Mouse (Mus musculus) limb, embryonic 13.5 days (tissue): ENCODE measurements around the gene Itgb2. TPM values are rescaled to one million over a fixed set of nuclear protein-coding genes. Genes with fewer than 3 reads are reported as not detected.

Experiments
- ATAC-seq: fragments of 200-750 bp; cut with Nextera tagmentation; 2 replicates; pipeline ENCODE4 v1.8.0; 2017; ENCODE audit warnings: low read depth, moderate number of reproducible peaks, moderate TSS enrichment; ENCODE audit not compliant: low FRiP score
- H3K27ac ChIP-seq: fragments of 300-500 bp; sonication (generic); 2 replicates; pipeline ENCODE4 v1.5.1; 2015; ENCODE audit warnings: inconsistent platforms, mild to moderate bottlenecking, moderate library complexity
- H3K27me3 ChIP-seq: fragments of 300-500 bp; sonication (generic); 2 replicates; pipeline ENCODE4 v1.6.1; 2015; ENCODE audit warnings: mild to moderate bottlenecking, inconsistent platforms
- H3K36me3 ChIP-seq: fragments of 300-500 bp; sonication (generic); 2 replicates; pipeline ENCODE4 v1.6.1; 2015; ENCODE audit warnings: inconsistent platforms, mild to moderate bottlenecking, moderate library complexity
- H3K4me1 ChIP-seq: fragments of 300-500 bp; sonication (generic); 2 replicates; pipeline ENCODE4 v1.6.1; 2015; ENCODE audit warnings: inconsistent platforms
- H3K4me2 ChIP-seq: fragments of 300-500 bp; sonication (generic); replicated peaks from 2 replicates; pipeline ENCODE4 v1.6.1; 2015; ENCODE audit warnings: inconsistent platforms, mild to moderate bottlenecking, moderate library complexity
- H3K4me3 ChIP-seq: fragments of 300-500 bp; sonication (generic); 2 replicates; pipeline ENCODE4 v1.5.1; 2015; ENCODE audit warnings: moderate library complexity, mild to moderate bottlenecking, inconsistent platforms
- H3K9ac ChIP-seq: fragments of 300-500 bp; sonication (generic); 2 replicates; pipeline ENCODE4 v1.6.1; 2015; ENCODE audit warnings: mild to moderate bottlenecking, inconsistent platforms
- H3K9me3 ChIP-seq: fragments of 300-500 bp; sonication (generic); 2 replicates; pipeline ENCODE4 v1.6.1; 2016; ENCODE audit warnings: inconsistent platforms
- WGBS: fragments of 180-500 bp; shearing (Covaris S2); methylation state at CpG from one replicate; pipeline ENCODE4 v1.1.7; 2015; 5-methylcytosine and 5-hydroxymethylcytosine counted together
- polyA plus RNA-seq: library from polyadenylated mRNA; unstranded; fragments of >200 nt; fragmentation: Nextera tagmentation; extraction: Ambion mirVana; gene quantifications from 2 replicates; pipeline ENCODE4 v1.2.1, GENCODE M21; 2015

Itgb2 gene
- polyA plus RNA-seq, 1 experiment from 2014 or later = 1.2 TPM

DNA sequence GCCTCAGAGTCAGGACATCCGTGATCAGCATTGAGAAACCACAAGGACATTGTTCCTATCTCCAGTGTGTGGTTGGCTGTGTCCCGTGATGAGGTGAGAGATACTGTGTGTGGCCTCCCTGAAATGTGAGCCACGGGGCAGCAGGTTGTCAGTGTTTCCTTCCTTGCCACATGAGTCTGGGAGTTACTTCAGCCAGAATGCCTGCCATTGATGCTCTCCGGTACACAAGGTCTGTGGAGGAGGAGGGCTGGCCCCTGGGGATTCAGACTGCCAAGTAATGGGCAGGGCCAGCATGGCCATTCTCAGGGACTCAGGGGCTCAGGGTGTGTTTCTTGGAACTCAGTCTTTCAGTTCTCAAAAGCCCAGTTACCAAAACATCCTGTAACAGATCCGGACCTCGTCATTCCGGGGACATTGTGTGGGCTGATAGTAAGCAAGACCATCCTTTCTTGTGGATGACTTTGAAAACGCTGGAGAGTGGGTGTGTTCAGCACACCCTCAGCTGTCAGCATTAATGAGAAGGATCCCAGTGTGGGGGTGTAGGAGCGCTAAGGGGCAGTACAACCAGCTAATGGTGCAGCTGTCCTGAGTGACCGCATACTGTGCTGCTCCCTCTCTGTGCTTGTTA is 53.9 kb downstream of the Itgb2 start:
- Histone ChIP-seq H3K4me2 (0 out of 2 replicates have a peak overlapping the region, but pooled peaks have one; percentile 7), H3K27ac (no peak overlapping the region), H3K4me1 (peaks cover 22% of the 10 kb centered on the region), H3K4me3 (no peak overlapping the region), H3K9me3 (no peaks in the 10 kb centered on the region), H3K9ac (no peak overlapping the region), H3K27me3 (no peaks in the 10 kb centered on the region), H3K36me3 (peaks cover 29% of the 10 kb centered on the region)
- 79% methylated on average over 10 of the region's 10 CpGs for WGBS
- ATAC-seq = no peak

DNA sequence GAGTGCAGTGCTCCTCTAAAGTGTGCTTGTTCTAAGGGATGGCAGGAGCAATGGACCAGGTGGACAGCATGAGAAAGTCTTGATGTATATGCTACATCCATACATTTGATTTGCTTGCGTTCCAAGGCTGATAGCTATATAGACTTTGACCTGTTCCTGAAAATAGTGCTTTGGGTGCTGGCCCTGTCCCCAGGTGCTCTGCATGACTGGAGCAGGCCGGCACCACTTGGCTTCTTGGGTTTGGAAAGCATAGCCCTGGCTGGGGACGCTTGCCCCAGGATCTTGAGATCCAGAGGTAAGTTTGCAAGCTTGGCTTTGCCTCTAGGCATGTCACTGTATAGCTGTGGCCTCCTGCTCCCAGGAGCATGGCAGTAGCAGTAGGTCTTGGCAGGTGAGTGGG is 56.6 kb downstream of the Itgb2 start:
- no peak overlapping the region for H3K4me3 ChIP-seq
- H3K36me3 ChIP-seq = peaks cover 54% of the 10 kb centered on the region
- no peak for ATAC-seq
- H3K4me1 ChIP-seq = peaks cover 19% of the 10 kb centered on the region
- 92% methylated on average over 3 of the region's 3 CpGs for WGBS
- H3K9ac ChIP-seq = no peak overlapping the region
- H3K9me3 ChIP-seq = no peaks in the 10 kb centered on the region
- H3K27ac ChIP-seq = no peak overlapping the region
- H3K27me3 ChIP-seq = no peaks in the 10 kb centered on the region
- H3K4me2 ChIP-seq = no peak overlapping the region

GRCm38 (mm10) chr10:77587091-77587775 is 57.2 kb downstream of the Itgb2 start:
- Histone ChIP-seq H3K4me1 (peaks cover 17% of the 10 kb centered on the region), H3K27ac (no peak overlapping the region), H3K27me3 (no peaks in the 10 kb centered on the region), H3K9me3 (no peaks in the 10 kb centered on the region), H3K36me3 (peaks cover 60% of the 10 kb centered on the region), H3K4me2 (no peak overlapping the region), H3K4me3 (no peak overlapping the region), H3K9ac (no peak overlapping the region)
- no peak for ATAC-seq
- 96% methylated on average over 6 of the region's 6 CpGs for WGBS

DNA sequence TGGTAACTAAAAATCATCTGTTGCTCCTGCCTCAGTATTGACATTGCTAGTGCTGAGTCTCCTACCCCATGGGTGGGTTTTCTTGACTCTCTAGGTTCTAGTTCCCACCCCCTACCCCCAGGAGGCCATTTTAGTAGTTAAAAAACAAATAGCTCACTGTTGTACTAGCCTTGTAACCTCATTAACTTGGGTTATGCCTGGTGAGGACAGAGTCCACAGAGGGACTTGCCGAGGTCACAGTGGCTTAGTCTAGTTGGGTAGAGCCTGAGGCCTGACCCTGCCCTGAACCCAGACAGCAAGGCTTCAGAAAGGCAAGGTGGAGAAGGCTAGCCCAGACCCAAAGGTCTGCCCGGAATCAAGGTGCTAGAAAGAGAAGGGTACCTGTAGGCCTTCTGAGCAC is 58.0 kb downstream of the Itgb2 start:
- Histone ChIP-seq H3K9me3 (no peaks in the 10 kb centered on the region), H3K27ac (no peak overlapping the region), H3K4me2 (no peak overlapping the region), H3K4me1 (peaks cover 9% of the 10 kb centered on the region), H3K27me3 (no peaks in the 10 kb centered on the region), H3K4me3 (no peak overlapping the region), H3K9ac (no peak overlapping the region; the same call in 1 of the 2 replicates), H3K36me3 (peaks cover 68% of the 10 kb centered on the region)
- ATAC-seq = no peak
- WGBS = 83% methylated on average over 2 of the region's 2 CpGs

DNA sequence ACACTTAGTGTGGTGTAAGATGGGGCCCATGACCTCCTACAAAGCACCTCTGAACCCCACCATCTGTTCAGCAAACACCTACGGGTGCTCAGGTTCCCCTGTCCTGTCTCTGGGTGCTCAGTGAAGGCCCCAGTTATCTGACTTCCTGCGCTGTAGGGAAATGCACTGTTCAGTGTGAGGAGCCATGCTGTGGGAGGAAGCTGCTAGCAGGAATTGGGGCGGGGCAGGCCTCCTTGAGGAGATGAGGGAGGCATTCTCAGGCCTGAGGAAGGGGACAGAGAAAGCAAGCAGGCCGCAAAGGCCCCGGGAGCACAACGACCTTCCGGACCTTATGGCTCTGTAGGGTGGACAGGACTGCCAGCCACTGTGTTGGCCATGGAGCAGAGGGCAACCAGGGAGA is 59.1 kb downstream of the Itgb2 start:
- ATAC-seq = no peak
- WGBS = 79% methylated on average over 7 of the region's 7 CpGs
- no peaks in the 10 kb centered on the region; the same call in 1 of the 2 replicates for H3K4me1 ChIP-seq
- H3K9ac ChIP-seq = no peak overlapping the region
- no peak overlapping the region for H3K27ac ChIP-seq
- no peaks in the 10 kb centered on the region for H3K27me3 ChIP-seq
- H3K4me3 ChIP-seq = no peak overlapping the region
- H3K4me2 ChIP-seq = no peak overlapping the region
- H3K36me3 ChIP-seq = peaks cover 79% of the 10 kb centered on the region
- no peaks in the 10 kb centered on the region for H3K9me3 ChIP-seq

GRCm38 (mm10) chr10:77589749-77590148 is 59.7 kb downstream of the Itgb2 start:
- no peak overlapping the region for H3K4me2 ChIP-seq
- H3K9me3 ChIP-seq = no peaks in the 10 kb centered on the region
- H3K36me3 ChIP-seq = peaks cover 86% of the 10 kb centered on the region
- no peaks in the 10 kb centered on the region for H3K27me3 ChIP-seq
- WGBS = 77% methylated on average over 8 of the region's 8 CpGs
- ATAC-seq = no peak
- H3K4me1 ChIP-seq = no peaks in the 10 kb centered on the region; the same call in 1 of the 2 replicates
- no peak overlapping the region for H3K9ac ChIP-seq
- H3K27ac ChIP-seq = no peak overlapping the region
- no peak overlapping the region for H3K4me3 ChIP-seq

GRCm38 (mm10) chr10:77590812-77591211 is 60.8 kb downstream of the Itgb2 start:
- H3K4me3 ChIP-seq = no peak overlapping the region
- no peaks in the 10 kb centered on the region for H3K27me3 ChIP-seq
- H3K36me3 ChIP-seq = peaks cover 95% of the 10 kb centered on the region
- ATAC-seq = peak; percentile 48; the same call in 1 of the 2 replicates
- H3K9me3 ChIP-seq = no peaks in the 10 kb centered on the region
- H3K4me2 ChIP-seq = no peak overlapping the region
- H3K9ac ChIP-seq = no peak overlapping the region
- WGBS = 45% methylated on average over 6 of the region's 6 CpGs
- no peaks in the 10 kb centered on the region; the same call in 1 of the 2 replicates for H3K4me1 ChIP-seq
- H3K27ac ChIP-seq = no peak overlapping the region

DNA sequence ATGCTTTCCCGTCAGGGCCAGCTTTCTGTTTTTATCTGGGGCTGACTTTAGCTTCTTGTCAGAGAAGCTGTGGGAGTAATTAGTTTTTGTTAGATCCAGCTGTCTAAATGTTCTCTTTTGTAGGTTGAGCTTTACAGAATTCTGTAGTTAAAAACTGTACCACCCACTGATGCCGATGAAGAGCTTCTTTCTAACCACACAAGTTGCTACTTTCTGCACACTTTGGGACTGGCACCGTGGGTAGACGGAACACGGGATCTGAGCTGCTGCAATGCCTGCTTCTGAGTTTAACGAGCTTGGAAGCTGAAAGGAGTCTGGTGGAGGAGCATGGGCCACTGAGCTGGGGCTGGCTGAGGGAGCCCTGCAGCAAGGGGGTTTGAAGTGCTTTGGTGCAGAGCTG is 61.5 kb downstream of the Itgb2 start:
- H3K27me3 ChIP-seq = no peaks in the 10 kb centered on the region
- H3K4me1 ChIP-seq = no peaks in the 10 kb centered on the region; the same call in 1 of the 2 replicates
- H3K4me3 ChIP-seq = no peak overlapping the region
- H3K9me3 ChIP-seq = no peaks in the 10 kb centered on the region
- no peak overlapping the region for H3K27ac ChIP-seq
- no peak overlapping the region for H3K4me2 ChIP-seq
- 59% methylated on average over 6 of the region's 6 CpGs for WGBS
- no peak overlapping the region for H3K9ac ChIP-seq
- no peak for ATAC-seq
- H3K36me3 ChIP-seq = peaks cover 97% of the 10 kb centered on the region

DNA sequence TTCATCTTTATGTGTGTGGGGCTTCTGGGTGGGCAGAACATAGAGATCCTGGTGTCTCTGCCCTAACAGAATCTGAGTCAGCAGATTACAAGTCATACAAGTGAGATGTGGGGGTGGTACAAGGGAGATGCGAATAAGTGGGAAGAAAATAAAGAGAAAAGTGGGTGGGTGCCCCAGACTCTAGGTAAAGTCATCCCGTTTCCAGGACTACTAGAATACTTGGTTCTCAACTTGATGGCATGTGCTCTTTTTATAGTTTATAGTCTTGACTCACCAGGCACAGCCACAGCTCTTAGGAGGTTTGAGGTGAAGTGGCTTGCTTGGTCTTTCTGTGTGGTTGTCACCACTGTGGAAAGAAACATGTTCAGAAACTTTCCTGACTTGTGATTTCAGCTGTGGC is 66.0 kb downstream of the Itgb2 start:
- Histone ChIP-seq H3K4me2 (no peak overlapping the region), H3K9ac (no peak overlapping the region; the same call in 1 of the 2 replicates), H3K4me3 (no peak overlapping the region), H3K27ac (no peak overlapping the region), H3K27me3 (no peaks in the 10 kb centered on the region), H3K9me3 (no peaks in the 10 kb centered on the region), H3K4me1 (no peaks in the 10 kb centered on the region), H3K36me3 (peaks cover 83% of the 10 kb centered on the region)
- ATAC-seq = no peak
- WGBS = 91% methylated on average over 2 of the region's 2 CpGs

- no peak for ATAC-seq
- no peak overlapping the region for H3K4me2 ChIP-seq
- WGBS = 62% methylated on average over 4 of the region's 4 CpGs
- H3K27me3 ChIP-seq = no peaks in the 10 kb centered on the region
- no peak overlapping the region for H3K9ac ChIP-seq
- no peak overlapping the region for H3K4me3 ChIP-seq
- peaks cover 24% of the 10 kb centered on the region for H3K4me1 ChIP-seq
- no peaks in the 10 kb centered on the region; the same call in 1 of the 2 replicates for H3K9me3 ChIP-seq
- H3K27ac ChIP-seq = no peak overlapping the region
- peaks cover 24% of the 10 kb centered on the region for H3K36me3 ChIP-seq
Measured at GRCm38 (mm10) chr10:77603021-77603420, 73.0 kb downstream of the Itgb2 start.

GRCm38 (mm10) chr10:77604111-77604510 is 74.1 kb downstream of the Itgb2 start:
- peaks cover 25% of the 10 kb centered on the region for H3K4me1 ChIP-seq
- no peaks in the 10 kb centered on the region for H3K27me3 ChIP-seq
- no peak for ATAC-seq
- WGBS = 91% methylated on average over 6 of the region's 6 CpGs
- H3K4me2 ChIP-seq = no peak overlapping the region
- H3K36me3 ChIP-seq = peaks cover 21% of the 10 kb centered on the region
- H3K27ac ChIP-seq = no peak overlapping the region
- no peak overlapping the region for H3K4me3 ChIP-seq
- no peaks in the 10 kb centered on the region; the same call in 1 of the 2 replicates for H3K9me3 ChIP-seq
- H3K9ac ChIP-seq = no peak overlapping the region

GRCm38 (mm10) chr10:77604958-77605357 is 74.9 kb downstream of the Itgb2 start:
- H3K9ac ChIP-seq = no peak overlapping the region
- no peaks in the 10 kb centered on the region; the same call in 1 of the 2 replicates for H3K9me3 ChIP-seq
- peaks cover 25% of the 10 kb centered on the region for H3K4me1 ChIP-seq
- H3K4me3 ChIP-seq = no peak overlapping the region
- no peak for ATAC-seq
- H3K36me3 ChIP-seq = peaks cover 20% of the 10 kb centered on the region
- H3K27ac ChIP-seq = peak overlapping the region; percentile 94
- H3K4me2 ChIP-seq = no peak overlapping the region
- 73% methylated on average over 5 of the region's 5 CpGs for WGBS
- no peaks in the 10 kb centered on the region for H3K27me3 ChIP-seq
